Mouse (Mus musculus) brown adipose tissue, adult 24 weeks (tissue): ENCODE data around the gene Lims1. TPM values are rescaled to one million over a fixed set of nuclear protein-coding genes. Genes with fewer than 3 reads are reported as not detected.
A peak's percentile ranks its signal among the peaks of the same experiment; 100 is the strongest.

Source experiments
- H3K27ac ChIP-seq: fragments of 200-500 bp; replicated peaks from 2 replicates; pipeline ENCODE4 v1.5.1; 2012; ENCODE audit warnings: low read depth, mild to moderate bottlenecking, low read length
- H3K4me1 ChIP-seq: fragments of 200-500 bp; 2 replicates; pipeline ENCODE4 v1.6.1; 2012; ENCODE audit warnings: low read length, mixed read lengths; ENCODE audit not compliant: control insufficient read depth, insufficient read depth, insufficient read length
- H3K4me3 ChIP-seq: fragments of 200-500 bp; 2 replicates; pipeline ENCODE4 v1.5.1; 2012; ENCODE audit warnings: low read depth, mild to moderate bottlenecking, low read length, moderate library complexity; ENCODE audit not compliant: insufficient read depth
- polyA plus RNA-seq: library from polyadenylated mRNA; stranded (reverse); fragments of >200 nt; gene quantifications from 2 replicates; pipeline ENCODE4 v1.2.4, GENCODE M21; 2012; ENCODE audit not compliant: missing spikeins, insufficient read depth, insufficient read length

Lims1 gene
- polyA plus RNA-seq, 1 experiment = 18.9 TPM

- no peak overlapping the region for H3K4me3 ChIP-seq
- H3K27ac ChIP-seq = peak overlapping the region; percentile 89
- peaks cover 14% of the 10 kb centered on the region for H3K4me1 ChIP-seq
These were observed 82.7 kb downstream of the Lims1 start for GRCm38 (mm10) chr10:58405949-58406305.

GRCm38 (mm10) chr10:58412331-58412730, 89.1 kb downstream of the Lims1 start:
- Histone ChIP-seq H3K27ac (no peak overlapping the region), H3K4me1 (peaks cover 3% of the 10 kb centered on the region; the same call in 1 of the 2 replicates), H3K4me3 (no peak overlapping the region)

GRCm38 (mm10) chr10:58412852-58413251, 89.6 kb downstream of the Lims1 start:
- H3K27ac ChIP-seq = no peak overlapping the region
- no peak overlapping the region for H3K4me3 ChIP-seq
- H3K4me1 ChIP-seq = peaks cover 3% of the 10 kb centered on the region; the same call in 1 of the 2 replicates

- Histone ChIP-seq H3K4me3 (no peak overlapping the region), H3K27ac (no peak overlapping the region), H3K4me1 (no peaks in the 10 kb centered on the region)
These were observed 93.4 kb downstream of the Lims1 start for GRCm38 (mm10) chr10:58416702-58417101.

- H3K27ac ChIP-seq = no peak overlapping the region
- H3K4me3 ChIP-seq = no peak overlapping the region
- no peaks in the 10 kb centered on the region for H3K4me1 ChIP-seq
These were observed 95.2 kb downstream of the Lims1 start for GRCm38 (mm10) chr10:58418290-58418971.

- Histone ChIP-seq H3K4me3 (no peak overlapping the region), H3K4me1 (no peaks in the 10 kb centered on the region), H3K27ac (no peak overlapping the region)
These were observed 104.7 kb downstream of the Lims1 start for GRCm38 (mm10) chr10:58427930-58428329.

- Histone ChIP-seq H3K4me3 (peak overlapping the region; percentile 69), H3K27ac (peak overlapping the region; percentile 94), H3K4me1 (no peaks in the 10 kb centered on the region)
These were observed 122.6 kb downstream of the Lims1 start for GRCm38 (mm10) chr10:58445850-58446249.

- peak within 1 kb of the TSS; percentile 84 for H3K4me3 ChIP-seq
- no peaks in the 10 kb centered on the region for H3K4me1 ChIP-seq
- peak within 1 kb of the TSS; percentile 94 for H3K27ac ChIP-seq
These were observed 123.4 kb downstream of the Lims1 start, which contains the start of gene Ranbp2 for GRCm38 (mm10) chr10:58446384-58447279. Gene Ranbp2, plus strand, starts transcription at chr10:58446920.

- peak overlapping the region; percentile 84 for H3K4me3 ChIP-seq
- H3K4me1 ChIP-seq = no peaks in the 10 kb centered on the region
These were observed 124.1 kb downstream of the Lims1 start for GRCm38 (mm10) chr10:58447280-58447781.

GRCm38 (mm10) chr10:58451575-58451974, 128.3 kb downstream of the Lims1 start:
- H3K4me1 ChIP-seq = no peaks in the 10 kb centered on the region
- H3K27ac ChIP-seq = no peak overlapping the region

More at GRCm38 (mm10) chr10:58447280-58447781, 124.1 kb downstream of the Lims1 start:
- H3K27ac ChIP-seq = peak overlapping the region; percentile 91

GRCm38 (mm10) chr10:58452185-58452584, 128.9 kb downstream of the Lims1 start:
- Histone ChIP-seq H3K4me3 (no peak overlapping the region), H3K4me1 (no peaks in the 10 kb centered on the region), H3K27ac (no peak overlapping the region)

More at GRCm38 (mm10) chr10:58451575-58451974, 128.3 kb downstream of the Lims1 start:
- no peak overlapping the region for H3K4me3 ChIP-seq

- Histone ChIP-seq H3K27ac (no peak overlapping the region), H3K4me3 (no peak overlapping the region), H3K4me1 (no peaks in the 10 kb centered on the region)
These were observed 136.6 kb downstream of the Lims1 start for GRCm38 (mm10) chr10:58459896-58460295.
